Mouse (Mus musculus) kidney, adult 2 months (tissue): ENCODE measurements around the gene Stip1.

Source experiments
- CTCF ChIP-seq: fragments of 200-500 bp; conservative IDR thresholded peaks from 2 replicates; pipeline ENCODE4 v1.5.1; 2011; ENCODE audit warnings: low read depth, mild to moderate bottlenecking, control low read depth, low read length, moderate library complexity, mixed read lengths; ENCODE audit not compliant: insufficient read depth, insufficient read length
- POLR2A ChIP-seq: fragments of 200-500 bp; IDR thresholded peaks from one replicate; pipeline ENCODE4 v1.6.1; 2011; ENCODE audit warnings: low read depth, low read length, control low read depth

GRCm38 (mm10) chr19:7077666-7078065, 37.9 kb upstream of the Stip1 start:
- TF ChIP-seq CTCF = no peak
- no peak for TF ChIP-seq POLR2A
